Mouse (Mus musculus): ENCODE measurements around the gene Scyl1.

The Scyl1 gene

DNA sequence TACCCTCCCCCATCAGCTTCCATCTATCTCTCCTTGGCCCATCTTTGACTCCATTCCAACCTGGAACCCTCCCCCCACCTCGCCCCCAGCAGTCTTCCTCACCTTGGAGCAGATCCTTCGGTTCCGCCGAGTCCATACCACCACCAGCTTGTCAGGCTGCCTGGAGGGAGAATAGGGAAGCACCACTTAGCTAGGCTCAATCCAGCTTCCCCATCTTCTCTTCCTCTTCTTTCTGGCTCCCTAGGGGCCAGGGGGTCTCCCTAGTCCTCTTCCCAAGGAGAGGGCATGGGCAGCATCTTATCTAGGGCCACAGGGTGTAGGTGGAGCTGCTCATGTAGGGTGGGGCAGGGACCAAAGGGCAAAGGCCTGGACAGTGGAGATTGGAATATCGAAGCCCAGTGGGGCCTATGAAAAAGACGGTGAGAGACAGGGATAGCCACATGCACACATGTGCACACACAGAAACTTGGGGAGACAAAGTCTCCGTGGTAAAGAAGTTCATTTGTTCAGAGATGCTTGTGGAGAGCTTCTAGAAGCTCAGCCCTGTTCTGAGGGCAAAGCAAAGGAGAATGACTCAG lies 48.3 kb downstream of the Scyl1 start:
- in situ Hi-C loops (cut with MboI, MseI): no loop called here

GRCm38 (mm10) chr19:5721233-5721632 lies 50.0 kb downstream of the Scyl1 start:
- in situ Hi-C loops (cut with MboI, MseI): no loop called here

DNA sequence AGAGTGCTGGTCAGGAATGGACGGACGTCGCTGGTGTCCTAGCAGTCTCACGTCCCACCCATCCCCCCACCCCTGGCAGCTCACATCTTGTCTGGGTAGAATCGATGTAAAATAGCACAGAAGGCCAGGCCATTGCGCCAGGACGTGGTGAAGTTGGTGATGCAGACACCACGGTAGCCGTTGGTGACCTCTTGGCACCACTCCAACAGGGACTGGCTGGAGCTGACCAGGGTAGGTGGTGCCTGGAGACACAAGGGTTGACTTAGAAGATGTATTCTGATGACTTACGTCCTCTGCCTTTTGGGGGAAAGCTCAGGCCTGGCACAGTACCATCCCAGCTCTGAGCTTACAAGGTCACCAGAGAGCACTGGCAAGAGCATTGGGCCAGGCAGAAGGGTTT lies 54.3 kb downstream of the Scyl1 start:
- in situ Hi-C loops (cut with MboI, MseI): no loop called here

GRCm38 (mm10) chr19:5715793-5716688 lies 55.2 kb downstream of the Scyl1 start:
- in situ Hi-C loops (cut with MboI, MseI): no loop called here

- in situ Hi-C loops (cut with MboI, MseI): no loop called here
Measured at GRCm38 (mm10) chr19:5713730-5714129, 57.5 kb downstream of the Scyl1 start.

DNA sequence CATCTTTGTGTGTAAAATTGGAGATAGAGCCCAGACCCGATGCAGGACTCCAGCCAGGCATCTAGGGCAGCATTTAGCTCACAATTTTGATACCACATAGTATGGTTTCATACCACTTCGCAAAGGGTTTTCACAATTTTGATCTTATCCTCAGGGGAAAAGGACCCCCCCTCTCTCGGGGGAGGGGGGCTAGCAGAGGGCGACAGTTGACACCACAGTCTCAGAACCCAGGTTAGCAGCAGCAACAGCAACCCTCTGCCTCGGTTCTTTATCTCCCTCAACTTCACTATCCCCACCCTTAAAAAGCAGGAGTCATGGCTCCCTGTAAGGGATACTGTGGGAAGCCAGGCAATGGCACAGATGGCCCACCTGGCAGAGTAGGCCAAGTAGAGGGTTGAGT lies 58.0 kb downstream of the Scyl1 start:
- in situ Hi-C loops (cut with MboI, MseI): no loop called here

- in situ Hi-C loops (cut with MboI, MseI): no loop called here
Measured at GRCm38 (mm10) chr19:5711907-5712460, 59.2 kb downstream of the Scyl1 start.

DNA sequence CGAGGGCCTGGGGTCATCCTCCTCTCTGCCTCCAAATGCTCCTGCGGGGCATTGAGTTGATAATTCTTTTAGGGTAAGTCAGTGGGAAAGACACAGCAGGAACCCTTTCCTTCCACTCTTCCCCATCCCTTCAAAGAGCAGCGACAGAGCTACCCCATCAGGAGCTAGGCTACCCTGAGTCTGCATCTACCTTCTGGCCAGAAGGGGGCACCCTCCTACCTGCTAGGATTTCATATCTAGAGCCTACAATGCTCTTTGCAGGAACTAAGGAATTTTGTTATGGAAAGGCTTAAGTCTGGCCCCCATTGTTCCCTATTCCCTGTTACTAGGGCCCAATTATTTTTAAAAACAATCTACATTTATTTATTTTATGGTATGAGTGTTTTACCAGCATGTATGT lies 60.0 kb downstream of the Scyl1 start:
- in situ Hi-C loops (cut with MboI, MseI): no loop called here

DNA sequence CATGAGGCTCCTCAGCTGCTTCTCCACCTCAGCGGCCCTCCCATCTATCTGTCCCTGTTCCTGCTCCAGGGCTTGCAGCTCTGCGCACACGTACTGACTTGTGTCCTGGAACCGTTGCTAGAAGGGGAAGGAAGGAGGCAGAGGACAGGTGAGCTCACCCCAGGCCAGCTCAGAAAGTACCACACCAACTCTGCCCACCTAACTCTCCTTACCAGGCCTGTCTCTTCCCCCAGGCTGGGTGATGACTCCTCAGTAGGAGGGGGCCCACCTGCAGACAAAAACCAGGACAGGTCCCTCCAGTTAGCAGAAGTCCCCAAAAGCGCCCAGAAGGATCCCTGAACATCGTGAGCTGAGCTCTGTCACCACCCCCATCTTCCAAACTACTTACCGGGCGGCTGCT lies 60.6 kb downstream of the Scyl1 start:
- in situ Hi-C loops (cut with MboI, MseI): no loop called here

DNA sequence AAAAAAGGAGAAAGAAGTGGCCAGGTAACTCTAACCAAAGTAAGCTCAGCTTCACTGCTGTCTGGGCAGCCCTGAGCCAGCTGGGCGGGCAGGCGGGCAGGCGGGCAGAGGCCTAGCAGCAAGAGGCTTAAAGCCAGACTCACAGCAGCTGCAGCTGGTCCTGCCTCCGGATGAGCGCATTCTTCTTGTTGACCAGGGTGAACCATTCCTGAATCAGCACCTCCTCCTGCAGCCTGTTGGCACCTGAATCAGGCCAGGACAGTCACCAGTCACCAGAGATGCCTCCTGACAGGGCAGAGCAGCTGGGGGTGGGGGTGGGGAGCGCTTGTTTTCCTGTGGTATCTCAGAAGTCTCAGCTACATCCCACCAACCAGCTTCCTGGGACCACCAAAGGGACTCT lies 61.2 kb downstream of the Scyl1 start:
- in situ Hi-C loops (cut with MboI, MseI): no loop called here

All from T-helper 1 cell (primary cell).